Mouse (Mus musculus) embryonic stem cell, embryonic (primary cell): Measurements from ENCODE around the gene Ptpn22.
"Not testable (repeated sequence)": the region's sequence is repeated elsewhere in the genome, so short reads cannot be mapped to it uniquely, and the experiment has no call there.

ENCODE experiments used
- CTCF ChIA-PET, 4 experiments: fragments of 300-600 bp in 2 of 4; fragments of 350-600 bp in 2 of 4; sonication (Branson Sonifier 250); formaldehyde crosslinking; loops; one replicate each; lab custom pipeline; 2022; ENCODE audit warnings: inconsistent platforms in 2 of 4; lab: Charles Lee
- POLR2A ChIA-PET, 4 experiments: fragments of 300-600 bp in 2 of 4; fragments of 350-600 bp in 2 of 4; sonication (Branson Sonifier 250); formaldehyde crosslinking; loops; one replicate each; lab custom pipeline; 2022; ENCODE audit warnings: antibody characterized with exemption in 4 of 4, inconsistent platforms in 1 of 4; lab: Charles Lee

Ptpn22 gene

GRCm38 (mm10) chr3:103858881-103859801, at the start of gene Ptpn22:
Gene Ptpn22, plus strand, starts transcription at chr3:103859795.
- CTCF ChIA-PET, result no interaction called here

GRCm38 (mm10) chr3:103809799-103810150, 49.8 kb upstream of the Ptpn22 start:
- ChIA-PET POLR2A (interaction anchor here (0.6 to 3.3 kb wide), 40 partner anchors 11 to 829 kb away, joined by 3 to 65 read pairs (median 4); partner anchors contain the start of genes Hipk1 (in 3 of the 4), Rsbn1 (in 2 of the 4), Magi3 (in 1 of the 4) and Slc16a1 (in 1 of the 4)), CTCF (interaction anchor here in 3 of 4 experiments (0.6 to 1.1 kb wide), 5 partner anchors 18 to 72 kb away, joined by 3 to 8 read pairs (median 3); partner anchors contain the start of genes Hipk1 (in 1 of the 3) and Olfml3 (in 1 of the 3))

More at GRCm38 (mm10) chr3:103858881-103859801, at the start of gene Ptpn22:
- POLR2A ChIA-PET, result interaction anchor here in 1 of 4 experiments (1.2 to 3.7 kb wide), 3 partner anchors 8 to 45 kb away, joined by 3 to 18 read pairs (median 3); no protein-coding TSS in a partner anchor

DNA sequence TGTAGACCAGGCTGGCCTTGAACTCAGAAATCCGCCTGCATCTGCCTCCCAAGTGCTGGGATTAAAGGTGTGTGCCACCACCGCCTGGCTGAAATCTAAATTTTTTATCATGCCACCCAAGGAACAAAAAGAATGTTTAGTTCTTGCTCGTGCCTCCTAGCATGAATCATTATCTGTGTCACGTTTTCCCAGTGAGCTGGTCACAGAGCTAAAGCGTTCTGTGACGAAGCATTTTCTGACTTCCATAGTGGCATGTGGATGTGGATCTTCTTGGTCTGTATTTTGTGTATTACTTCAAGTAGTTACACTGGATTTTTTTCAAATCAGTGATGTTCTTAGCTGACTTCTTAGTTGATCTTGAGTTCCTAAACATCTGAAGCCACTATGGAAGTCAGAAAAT, 48.6 kb upstream of the Ptpn22 start:
- ChIA-PET POLR2A (interaction anchor here in 2 of 4 experiments (0.8 to 3.3 kb wide), 5 partner anchors 17 to 103 kb away, joined by 3 to 65 read pairs (median 12); partner anchors contain the start of genes Hipk1 (in 2 of the 2) and Rsbn1 (in 2 of the 2)), CTCF (no interaction called here)

GRCm38 (mm10) chr3:103827548-103827947, 32.0 kb upstream of the Ptpn22 start:
- CTCF ChIA-PET, result interaction anchor here in 1 of 4 experiments (1.4 kb wide), 1 partner anchor 24 kb away, joined by 3 read pairs; no protein-coding TSS in a partner anchor

GRCm38 (mm10) chr3:103829036-103829435, 30.6 kb upstream of the Ptpn22 start:
- ChIA-PET CTCF (no interaction called here), POLR2A (interaction anchor here in 1 of 4 experiments (1.3 to 1.8 kb wide), 3 partner anchors 22 to 85 kb away, joined by 3 to 6 read pairs (median 4); partner anchors contain the start of gene Rsbn1)

More at GRCm38 (mm10) chr3:103827548-103827947, 32.0 kb upstream of the Ptpn22 start:
- POLR2A ChIA-PET, result interaction anchor here in 1 of 4 experiments (1.1 to 1.2 kb wide), 2 partner anchors 9 to 34 kb away, joined by 3 read pairs; no protein-coding TSS in a partner anchor

DNA sequence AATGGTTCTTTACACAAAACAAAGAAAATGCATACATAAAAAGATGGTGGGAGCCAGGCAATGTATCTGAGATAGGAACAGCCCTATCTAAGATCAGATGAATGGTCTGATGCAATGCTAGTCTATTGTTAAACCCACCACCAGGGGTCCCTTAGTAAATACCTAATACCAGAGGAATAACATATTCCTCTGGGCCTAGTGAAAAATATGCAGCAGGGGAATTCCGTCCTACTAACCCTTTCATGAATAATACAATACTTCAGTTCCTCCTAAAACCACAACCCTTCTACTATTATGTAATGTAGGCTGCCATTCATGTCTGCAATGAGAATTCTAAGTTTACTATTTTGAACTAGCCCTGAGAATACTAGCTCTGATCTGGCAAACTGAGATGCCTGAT, 28.9 kb upstream of the Ptpn22 start:
- POLR2A ChIA-PET, result interaction anchor here in 1 of 4 experiments (1.2 to 2.3 kb wide), 4 partner anchors 9 to 83 kb away, joined by 3 to 7 read pairs (median 4); partner anchors contain the start of gene Rsbn1
- CTCF ChIA-PET, result not testable (repeated sequence)

- ChIA-PET POLR2A (interaction anchor here in 1 of 4 experiments (0.7 to 2.3 kb wide), 3 partner anchors 19 to 51 kb away, joined by 3 to 7 read pairs (median 4); no protein-coding TSS in a partner anchor), CTCF (no interaction called here)
These were observed 28.4 kb upstream of the Ptpn22 start for GRCm38 (mm10) chr3:103831146-103831545.

DNA sequence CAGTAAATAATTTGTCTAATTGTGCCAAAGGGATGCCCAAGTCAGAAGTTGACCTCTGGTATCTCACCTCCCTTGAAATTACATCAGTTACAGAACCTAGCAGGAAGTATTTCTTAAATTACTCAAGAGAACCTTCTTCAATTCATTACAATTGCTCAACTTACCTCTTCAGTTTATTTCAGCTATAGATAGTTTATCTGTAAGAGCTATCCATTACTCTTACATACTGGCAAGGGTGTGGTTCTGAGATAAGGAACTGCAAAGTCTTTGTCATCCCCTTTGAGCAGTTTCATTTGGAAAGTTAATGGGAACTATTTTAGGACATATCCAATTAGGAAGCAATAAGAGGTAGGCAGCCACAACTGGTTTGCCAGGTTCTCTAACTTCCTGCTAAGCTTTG, 27.2 kb upstream of the Ptpn22 start, which contains the start of gene Bcl2l15:
Gene Bcl2l15 (plus strand): TSS at position 176 of the 400 bp plus-strand sequence.
- ChIA-PET POLR2A (interaction anchor here in 3 of 4 experiments (0.6 to 0.9 kb wide), 4 partner anchors 61 to 594 kb away, joined by 3 to 4 read pairs (median 4); no protein-coding TSS in a partner anchor), CTCF (interaction anchor here in 1 of 4 experiments (0.6 kb wide), 1 partner anchor 692 kb away, joined by 3 read pairs; no protein-coding TSS in a partner anchor)

GRCm38 (mm10) chr3:103834001-103834400, 25.6 kb upstream of the Ptpn22 start:
- ChIA-PET POLR2A (no interaction called here), CTCF (interaction anchor here in 1 of 4 experiments (0.5 kb wide), 1 partner anchor 665 kb away, joined by 6 read pairs; no protein-coding TSS in a partner anchor)

DNA sequence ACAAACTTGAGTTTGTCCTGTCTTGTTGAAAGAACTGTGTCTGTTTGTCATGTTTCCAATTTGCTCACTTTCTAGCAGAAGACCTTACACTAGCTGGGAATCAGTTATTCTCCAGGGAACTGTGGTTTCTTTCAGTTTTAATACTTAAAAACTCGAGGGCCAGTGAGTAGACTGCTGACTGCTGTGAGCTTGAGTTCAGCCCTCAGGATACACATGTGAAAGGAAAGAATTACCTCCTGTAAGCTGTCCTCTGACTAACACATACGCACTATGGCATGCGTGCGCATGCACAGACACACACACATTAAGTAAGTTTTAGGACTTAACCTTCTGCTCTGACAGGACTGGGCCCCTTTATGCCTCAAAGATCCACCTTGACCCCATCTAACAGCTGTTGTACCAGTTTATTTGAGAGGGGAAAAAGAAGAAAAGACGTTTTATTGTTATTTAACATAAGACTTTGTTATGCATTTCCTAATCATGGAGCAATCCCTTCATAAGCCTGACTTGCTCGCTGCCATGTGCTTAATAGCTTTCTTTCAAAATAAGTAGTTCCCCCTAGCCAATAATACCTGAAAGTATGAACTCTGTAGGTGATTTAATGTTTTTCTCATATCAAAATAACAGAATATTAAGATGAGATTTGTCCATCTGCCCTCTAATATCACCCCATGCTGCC, 24.2 kb upstream of the Ptpn22 start:
- ChIA-PET POLR2A (interaction anchor here in 2 of 4 experiments (1.2 to 2.3 kb wide), 3 partner anchors 15 to 64 kb away, joined by 3 to 9 read pairs (median 5); no protein-coding TSS in a partner anchor), CTCF (interaction anchor here in 1 of 4 experiments (0.5 kb wide), 1 partner anchor 17 kb away, joined by 3 read pairs; no protein-coding TSS in a partner anchor)

DNA sequence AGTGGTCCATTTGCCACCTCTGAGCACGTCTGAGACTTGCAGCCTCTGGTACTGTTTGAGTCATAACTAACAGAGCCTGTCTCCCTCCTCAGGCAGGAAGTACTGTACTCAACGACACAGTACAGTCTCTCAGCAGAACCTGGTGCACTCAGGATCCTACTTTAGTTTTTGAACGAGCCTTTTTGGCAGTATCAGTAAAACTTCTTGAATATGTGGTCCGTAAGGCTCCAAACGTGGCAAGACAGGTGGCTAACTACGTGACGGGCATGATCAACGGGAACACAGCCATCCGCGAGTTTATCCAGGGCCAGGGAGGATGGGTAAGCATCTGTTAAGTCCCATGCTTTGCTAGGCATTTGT, 23.7 kb upstream of the Ptpn22 start:
- ChIA-PET CTCF (interaction anchor here in 2 of 4 experiments (0.5 kb wide), 2 partner anchors 17 to 52 kb away, joined by 3 read pairs; no protein-coding TSS in a partner anchor), POLR2A (interaction anchor here in 2 of 4 experiments (1.1 to 2.3 kb wide), 4 partner anchors 8 to 65 kb away, joined by 3 to 9 read pairs (median 4); no protein-coding TSS in a partner anchor)

DNA sequence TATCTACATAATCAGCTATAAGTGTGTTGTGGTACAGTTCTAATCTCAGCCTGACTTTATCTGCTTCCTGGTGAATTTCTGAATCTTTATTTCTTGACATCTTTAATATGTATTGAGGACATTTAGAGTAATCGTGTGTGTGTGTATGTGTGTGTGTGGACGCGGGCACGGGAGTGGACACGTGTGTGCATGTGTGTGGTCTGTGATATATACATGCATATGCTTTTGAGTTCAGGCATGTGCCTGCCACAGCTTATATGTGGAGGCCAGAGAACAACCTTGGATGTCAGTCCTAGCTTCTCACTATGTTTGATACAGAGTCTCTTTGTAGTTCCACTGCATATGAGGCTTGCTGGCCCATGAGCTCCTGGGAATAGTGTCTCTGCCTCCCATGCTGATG, 23.1 kb upstream of the Ptpn22 start:
- POLR2A ChIA-PET, result interaction anchor here in 2 of 4 experiments (1.1 to 2.3 kb wide), 6 partner anchors 9 to 65 kb away, joined by 3 to 9 read pairs (median 4); no protein-coding TSS in a partner anchor
- CTCF ChIA-PET, result interaction anchor here in 2 of 4 experiments (0.5 kb wide), 2 partner anchors 51 to 52 kb away, joined by 3 to 5 read pairs; no protein-coding TSS in a partner anchor

DNA sequence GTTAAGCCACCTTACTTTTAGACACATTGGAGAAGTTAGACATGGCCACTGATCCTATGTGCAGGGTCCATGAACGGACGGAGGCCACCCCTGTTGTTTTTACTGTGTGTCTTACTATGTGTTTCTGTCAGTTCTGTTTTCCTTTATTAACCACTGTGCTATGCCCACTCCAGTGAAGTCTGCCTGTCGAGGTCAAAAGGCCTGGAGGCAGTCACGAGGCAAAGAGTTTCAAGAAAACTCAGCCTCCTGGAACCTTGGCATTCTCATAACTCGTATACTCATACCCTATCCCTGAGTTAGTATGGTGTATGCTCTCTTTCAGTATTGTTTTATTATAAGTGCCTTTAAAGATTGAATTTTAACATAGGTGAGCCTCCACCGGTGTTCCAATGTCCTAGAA, 19.9 kb upstream of the Ptpn22 start:
- ChIA-PET POLR2A (interaction anchor here in 3 of 4 experiments (0.7 to 1.3 kb wide), 11 partner anchors 9 to 625 kb away, joined by 3 to 7 read pairs (median 3); partner anchors contain the start of genes Ap4b1 (in 2 of the 3), Dclre1b (in 2 of the 3), Gm43064 (in 2 of the 3) and Rsbn1 (in 1 of the 3)), CTCF (no interaction called here)

- POLR2A ChIA-PET, result interaction anchor here in 3 of 4 experiments (0.7 to 1.3 kb wide), 9 partner anchors 11 to 625 kb away, joined by 3 to 7 read pairs (median 4); partner anchors contain the start of genes Ap4b1 (in 2 of the 3), Dclre1b (in 2 of the 3), Gm43064 (in 2 of the 3) and Rsbn1 (in 1 of the 3)
- CTCF ChIA-PET, result not testable (repeated sequence)
These were observed 19.4 kb upstream of the Ptpn22 start for GRCm38 (mm10) chr3:103840195-103840594.

- POLR2A ChIA-PET, result interaction anchor here in 1 of 4 experiments (0.6 kb wide), 1 partner anchor 275 kb away, joined by 3 read pairs; no protein-coding TSS in a partner anchor
- CTCF ChIA-PET, result not testable (repeated sequence)
These were observed 18.6 kb upstream of the Ptpn22 start for GRCm38 (mm10) chr3:103840946-103841345.

- ChIA-PET POLR2A (interaction anchor here (0.7 to 3.2 kb wide), 24 partner anchors 8 to 787 kb away, joined by 3 to 18 read pairs (median 4); partner anchors contain the start of genes Ap4b1 (in 2 of the 4), Dclre1b (in 2 of the 4), Gm43064 (in 2 of the 4) and Rsbn1 (in 2 of the 4)), CTCF (interaction anchor here in 2 of 4 experiments (0.6 to 2.1 kb wide), 6 partner anchors 24 to 422 kb away, joined by 3 to 7 read pairs (median 3); no protein-coding TSS in a partner anchor)
These were observed 8.8 kb upstream of the Ptpn22 start for GRCm38 (mm10) chr3:103850644-103851363.
